Mouse (Mus musculus): Measurements from ENCODE around the gene Glmp.

DNA sequence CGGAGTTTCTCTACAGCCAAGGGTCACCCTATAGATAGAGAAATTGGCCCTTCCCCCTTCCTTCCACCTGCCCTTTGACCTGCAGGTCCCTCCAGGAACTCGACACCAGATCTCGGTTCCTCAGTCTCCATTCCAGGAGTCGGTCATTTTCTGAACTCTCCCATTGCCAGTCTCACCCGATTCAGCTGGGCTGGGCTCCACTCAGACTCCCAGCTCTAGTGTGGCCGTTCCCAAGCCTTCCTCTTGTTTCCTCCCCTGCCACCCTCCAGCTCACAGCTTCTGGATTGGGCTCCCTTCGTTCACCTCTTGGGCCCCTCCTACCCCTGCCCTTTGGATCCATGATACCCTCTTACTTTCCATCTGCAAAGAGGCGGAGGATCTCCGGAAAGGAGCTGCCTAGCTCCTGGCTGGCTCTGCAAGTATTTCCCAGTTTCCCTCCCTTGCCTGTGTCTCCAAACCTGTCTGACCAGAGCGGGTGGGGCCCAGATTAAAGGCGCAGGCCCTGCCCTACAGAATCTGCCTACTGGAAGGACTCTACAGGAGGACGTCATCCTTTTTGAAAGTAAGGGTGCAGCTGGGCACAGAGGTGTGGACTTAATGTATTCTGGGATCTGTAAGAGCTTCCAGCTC, 9.3 kb downstream of the Glmp start:
- TF ChIP-seq POLR2A (IDR thresholded peaks at IDR 0.05; ENCODE audit: extremely low read depth, insufficient read depth, low read length) = no peak
- TF ChIP-seq CTCF (IDR thresholded peaks at IDR 0.05; ENCODE audit: low read depth, low read length) = no peak

Data from liver, adult 2 months (tissue).